Mouse (Mus musculus): ENCODE results near the gene Selplg. TPM values are rescaled to one million over a fixed set of nuclear protein-coding genes. Genes with fewer than 3 reads are reported as not detected.

Selplg gene
- polyA plus RNA-seq, 1 experiment from 2014 or later: 2.2 TPM

GRCm38 (mm10) chr5:113869132-113869531, 36.7 kb upstream of the Selplg start:
- 59% methylated on average over 11 of the region's 11 CpGs for WGBS
- no peak for ATAC-seq (ENCODE audit: insufficient number of reproducible peaks, insufficient read depth, low FRiP score, low TSS enrichment, low read depth)
- Histone ChIP-seq H3K9ac (0 out of 2 replicates have a peak overlapping the region, but pooled peaks have one; percentile 12), H3K4me1 (peaks cover 53% of the 10 kb centered on the region), H3K27ac (no peak overlapping the region; the same call in 1 of the 2 replicates), H3K4me3 (no peak overlapping the region), H3K36me3 (peaks cover 14% of the 10 kb centered on the region), H3K9me3 (no peaks in the 10 kb centered on the region), H3K4me2 (no peak overlapping the region), H3K27me3 (no peaks in the 10 kb centered on the region)

DNA sequence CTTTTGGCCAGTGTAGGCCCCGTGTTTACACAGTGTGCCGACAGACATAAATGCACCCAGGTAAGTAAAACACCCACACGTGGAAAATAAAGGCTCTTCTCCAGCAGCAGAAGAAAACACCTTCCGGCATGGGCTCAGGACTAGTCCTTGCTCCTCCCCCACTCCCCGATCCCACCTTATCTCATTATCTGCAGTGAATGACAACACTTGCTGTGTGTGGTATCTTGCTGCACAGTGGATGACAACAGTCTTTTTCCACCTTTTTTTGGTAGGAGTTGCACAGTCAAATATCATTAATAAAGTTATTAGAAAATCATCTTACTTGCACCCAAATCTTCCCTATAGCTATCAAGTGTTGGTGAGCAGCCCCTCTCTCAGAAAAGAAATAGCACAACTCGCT, 32.5 kb upstream of the Selplg start:
- Histone ChIP-seq H3K4me3 (no peak overlapping the region), H3K9me3 (no peaks in the 10 kb centered on the region), H3K36me3 (peaks cover 32% of the 10 kb centered on the region), H3K4me1 (peaks cover 13% of the 10 kb centered on the region), H3K27ac (no peak overlapping the region), H3K9ac (no peak overlapping the region), H3K27me3 (no peaks in the 10 kb centered on the region), H3K4me2 (no peak overlapping the region)
- WGBS: 88% methylated on average over 6 of the region's 6 CpGs
- no peak for ATAC-seq (ENCODE audit: insufficient number of reproducible peaks, insufficient read depth, low FRiP score, low TSS enrichment, low read depth)

- Histone ChIP-seq H3K4me2 (no peak overlapping the region), H3K27ac (no peak overlapping the region), H3K4me3 (no peak overlapping the region), H3K27me3 (no peaks in the 10 kb centered on the region), H3K9me3 (no peaks in the 10 kb centered on the region), H3K36me3 (peaks cover 32% of the 10 kb centered on the region), H3K9ac (no peak overlapping the region), H3K4me1 (peaks cover 8% of the 10 kb centered on the region)
- ATAC-seq (ENCODE audit: insufficient number of reproducible peaks, insufficient read depth, low FRiP score, low TSS enrichment, low read depth): no peak
- 96% methylated on average over 12 of the region's 12 CpGs for WGBS
Measured at GRCm38 (mm10) chr5:113863994-113864393, 31.6 kb upstream of the Selplg start.

GRCm38 (mm10) chr5:113862418-113862817, 30.0 kb upstream of the Selplg start:
- H3K4me1 ChIP-seq: peaks cover 17% of the 10 kb centered on the region
- no peak overlapping the region for H3K4me2 ChIP-seq
- ATAC-seq (ENCODE audit: insufficient number of reproducible peaks, insufficient read depth, low FRiP score, low TSS enrichment, low read depth): no peak
- no peaks in the 10 kb centered on the region for H3K9me3 ChIP-seq
- no peak overlapping the region for H3K4me3 ChIP-seq
- peaks cover 32% of the 10 kb centered on the region for H3K36me3 ChIP-seq
- H3K27me3 ChIP-seq: no peaks in the 10 kb centered on the region
- no peak overlapping the region for H3K9ac ChIP-seq
- no peak overlapping the region for H3K27ac ChIP-seq
- 90% methylated on average over 4 of the region's 4 CpGs for WGBS

DNA sequence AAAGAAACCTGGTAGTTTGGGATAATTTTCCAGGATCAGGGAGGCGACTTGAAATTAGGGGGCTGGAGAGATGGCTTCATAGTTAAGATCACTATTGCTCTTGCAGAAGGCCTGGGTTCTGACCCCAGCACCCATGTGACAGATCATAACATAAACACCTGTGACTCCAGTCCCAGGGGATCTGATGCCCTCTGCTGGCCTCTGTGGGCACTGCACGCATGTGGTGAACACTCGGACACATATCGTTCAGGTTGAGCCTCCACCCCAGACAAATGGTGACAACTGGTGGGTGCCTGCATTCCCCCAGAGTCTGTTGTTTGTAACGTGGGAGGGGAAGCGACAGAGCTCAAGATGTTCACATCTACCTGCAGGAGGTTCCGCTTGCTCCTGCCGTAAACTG, 28.9 kb upstream of the Selplg start:
- WGBS: 96% methylated on average over 8 of the region's 8 CpGs
- Histone ChIP-seq H3K4me2 (no peak overlapping the region), H3K36me3 (peaks cover 32% of the 10 kb centered on the region), H3K4me1 (peaks cover 28% of the 10 kb centered on the region), H3K4me3 (no peak overlapping the region), H3K9me3 (no peaks in the 10 kb centered on the region), H3K9ac (no peak overlapping the region), H3K27me3 (no peaks in the 10 kb centered on the region), H3K27ac (no peak overlapping the region)
- ATAC-seq (ENCODE audit: insufficient number of reproducible peaks, insufficient read depth, low FRiP score, low TSS enrichment, low read depth): no peak

DNA sequence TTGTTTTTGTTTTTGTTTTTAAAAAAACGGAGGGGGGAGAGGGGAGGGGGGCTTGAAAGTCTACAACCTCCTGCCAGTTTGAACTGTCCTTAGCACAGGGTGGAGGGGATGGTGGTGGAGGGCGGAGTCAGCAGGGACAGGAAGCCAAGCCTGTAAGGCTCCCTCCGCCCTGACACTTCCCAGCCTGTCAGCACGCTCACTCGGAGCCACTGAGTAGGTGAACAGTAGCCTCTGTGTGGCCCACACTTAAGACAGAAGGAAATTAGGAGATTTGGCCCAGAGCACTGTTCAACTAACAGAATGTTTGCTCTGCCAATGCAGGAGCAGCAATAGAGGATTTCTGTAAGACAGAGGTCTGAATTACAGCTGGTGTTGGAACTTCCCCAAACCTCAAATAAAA, 26.5 kb upstream of the Selplg start:
- ATAC-seq (ENCODE audit: insufficient number of reproducible peaks, insufficient read depth, low FRiP score, low TSS enrichment, low read depth): no peak
- no peak overlapping the region for H3K4me3 ChIP-seq
- no peaks in the 10 kb centered on the region for H3K9me3 ChIP-seq
- 40% methylated on average over 5 of the region's 5 CpGs for WGBS
- peaks cover 16% of the 10 kb centered on the region for H3K36me3 ChIP-seq
- H3K9ac ChIP-seq: peak overlapping the region; percentile 27; the same call in 1 of the 2 replicates
- H3K27ac ChIP-seq: 0 out of 2 replicates have a peak overlapping the region, but pooled peaks have one; percentile 2
- no peaks in the 10 kb centered on the region for H3K27me3 ChIP-seq
- H3K4me2 ChIP-seq: no peak overlapping the region
- H3K4me1 ChIP-seq: peaks cover 40% of the 10 kb centered on the region

- no peaks in the 10 kb centered on the region for H3K27me3 ChIP-seq
- ATAC-seq (ENCODE audit: insufficient number of reproducible peaks, insufficient read depth, low FRiP score, low TSS enrichment, low read depth): no peak
- 70% methylated on average over 10 of the region's 10 CpGs for WGBS
- peaks cover 11% of the 10 kb centered on the region; the same call in 1 of the 2 replicates for H3K36me3 ChIP-seq
- H3K27ac ChIP-seq: 0 out of 2 replicates have a peak overlapping the region, but pooled peaks have one; percentile 2
- H3K9ac ChIP-seq: no peak overlapping the region
- no peak overlapping the region for H3K4me3 ChIP-seq
- no peaks in the 10 kb centered on the region for H3K9me3 ChIP-seq
- no peak overlapping the region for H3K4me2 ChIP-seq
- H3K4me1 ChIP-seq: peaks cover 40% of the 10 kb centered on the region
Measured at GRCm38 (mm10) chr5:113858550-113858949, 26.1 kb upstream of the Selplg start.

DNA sequence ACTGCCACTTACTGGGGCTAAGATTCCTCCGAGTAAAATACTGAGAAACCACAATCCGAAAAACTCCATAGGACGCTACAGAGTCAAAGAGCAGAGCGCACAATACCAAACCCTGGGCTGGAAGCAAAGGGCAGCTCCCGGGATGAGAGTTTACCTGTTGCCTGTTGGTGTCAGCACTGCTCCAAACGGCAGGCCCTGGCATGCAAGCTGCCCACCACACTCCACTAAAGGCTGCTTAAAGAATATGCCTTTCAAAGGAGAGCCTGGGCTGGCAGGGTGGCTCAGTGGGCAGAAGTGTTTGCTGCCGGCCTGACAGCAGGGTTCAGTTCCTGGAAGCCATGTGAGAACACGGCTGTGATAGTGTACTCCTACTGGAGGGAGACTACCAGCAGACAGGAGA, 25.2 kb upstream of the Selplg start:
- ATAC-seq (ENCODE audit: insufficient number of reproducible peaks, insufficient read depth, low FRiP score, low TSS enrichment, low read depth): no peak
- WGBS: 53% methylated on average over 8 of the region's 8 CpGs
- Histone ChIP-seq H3K4me1 (peaks cover 40% of the 10 kb centered on the region), H3K27me3 (no peaks in the 10 kb centered on the region), H3K36me3 (peaks cover 11% of the 10 kb centered on the region; the same call in 1 of the 2 replicates), H3K27ac (no peak overlapping the region), H3K4me2 (no peak overlapping the region), H3K4me3 (no peak overlapping the region), H3K9me3 (no peaks in the 10 kb centered on the region), H3K9ac (0 out of 2 replicates have a peak overlapping the region, but pooled peaks have one; percentile 27)

DNA sequence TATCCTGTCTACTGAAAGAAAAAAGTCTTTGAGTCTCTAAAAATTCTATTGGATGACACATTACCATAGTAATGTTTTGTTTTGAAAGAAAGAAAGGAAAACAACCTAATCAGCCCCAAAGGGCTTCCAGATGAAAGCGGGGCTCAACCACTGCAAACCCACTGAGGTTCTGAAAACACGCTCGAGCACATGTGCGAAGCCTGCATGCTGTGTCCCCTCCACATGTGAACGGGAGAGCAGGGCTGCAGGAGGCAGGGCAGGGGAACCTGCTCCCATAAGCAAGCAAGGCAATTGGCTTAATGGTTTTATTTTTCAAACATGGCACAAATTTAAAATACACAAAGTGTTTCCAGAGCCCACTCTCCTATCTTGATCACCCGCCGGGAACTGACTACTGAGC, 24.2 kb upstream of the Selplg start:
- Histone ChIP-seq H3K4me3 (no peak overlapping the region), H3K4me1 (peaks cover 40% of the 10 kb centered on the region), H3K9ac (no peak overlapping the region), H3K36me3 (peaks cover 14% of the 10 kb centered on the region), H3K4me2 (no peak overlapping the region), H3K27ac (peak overlapping the region; percentile 11; the same call in 1 of the 2 replicates), H3K27me3 (no peaks in the 10 kb centered on the region), H3K9me3 (no peaks in the 10 kb centered on the region)
- ATAC-seq (ENCODE audit: insufficient number of reproducible peaks, insufficient read depth, low FRiP score, low TSS enrichment, low read depth): no peak
- WGBS: 51% methylated on average over 7 of the region's 7 CpGs

GRCm38 (mm10) chr5:113855696-113856095, 23.3 kb upstream of the Selplg start:
- Histone ChIP-seq H3K27me3 (no peaks in the 10 kb centered on the region), H3K36me3 (peaks cover 17% of the 10 kb centered on the region), H3K27ac (no peak overlapping the region), H3K4me2 (no peak overlapping the region), H3K4me3 (no peak overlapping the region), H3K4me1 (peaks cover 40% of the 10 kb centered on the region), H3K9ac (no peak overlapping the region), H3K9me3 (no peaks in the 10 kb centered on the region)
- WGBS: 57% methylated on average over 3 of the region's 3 CpGs
- no peak for ATAC-seq (ENCODE audit: insufficient number of reproducible peaks, insufficient read depth, low FRiP score, low TSS enrichment, low read depth)

- no peak overlapping the region for H3K9ac ChIP-seq
- H3K4me2 ChIP-seq: no peak overlapping the region
- no peak overlapping the region for H3K4me3 ChIP-seq
- H3K4me1 ChIP-seq: peaks cover 40% of the 10 kb centered on the region
- WGBS: 94% methylated on average over 10 of the region's 10 CpGs
- H3K27ac ChIP-seq: no peak overlapping the region
- H3K27me3 ChIP-seq: no peaks in the 10 kb centered on the region
- H3K9me3 ChIP-seq: no peaks in the 10 kb centered on the region
- H3K36me3 ChIP-seq: peaks cover 20% of the 10 kb centered on the region
- no peak for ATAC-seq (ENCODE audit: insufficient number of reproducible peaks, insufficient read depth, low FRiP score, low TSS enrichment, low read depth)
Measured at GRCm38 (mm10) chr5:113855117-113855516, 22.7 kb upstream of the Selplg start.

- H3K27ac ChIP-seq: no peak overlapping the region
- no peak overlapping the region for H3K4me2 ChIP-seq
- no peaks in the 10 kb centered on the region for H3K27me3 ChIP-seq
- H3K36me3 ChIP-seq: peaks cover 26% of the 10 kb centered on the region
- H3K4me3 ChIP-seq: no peak overlapping the region
- no peak overlapping the region for H3K9ac ChIP-seq
- H3K9me3 ChIP-seq: no peaks in the 10 kb centered on the region
- H3K4me1 ChIP-seq: peaks cover 39% of the 10 kb centered on the region
- no peak for ATAC-seq (ENCODE audit: insufficient number of reproducible peaks, insufficient read depth, low FRiP score, low TSS enrichment, low read depth)
- 43% methylated on average over 14 of the region's 14 CpGs for WGBS
Measured at GRCm38 (mm10) chr5:113854494-113854893, 22.1 kb upstream of the Selplg start.
